In the genomic region with DNA sequence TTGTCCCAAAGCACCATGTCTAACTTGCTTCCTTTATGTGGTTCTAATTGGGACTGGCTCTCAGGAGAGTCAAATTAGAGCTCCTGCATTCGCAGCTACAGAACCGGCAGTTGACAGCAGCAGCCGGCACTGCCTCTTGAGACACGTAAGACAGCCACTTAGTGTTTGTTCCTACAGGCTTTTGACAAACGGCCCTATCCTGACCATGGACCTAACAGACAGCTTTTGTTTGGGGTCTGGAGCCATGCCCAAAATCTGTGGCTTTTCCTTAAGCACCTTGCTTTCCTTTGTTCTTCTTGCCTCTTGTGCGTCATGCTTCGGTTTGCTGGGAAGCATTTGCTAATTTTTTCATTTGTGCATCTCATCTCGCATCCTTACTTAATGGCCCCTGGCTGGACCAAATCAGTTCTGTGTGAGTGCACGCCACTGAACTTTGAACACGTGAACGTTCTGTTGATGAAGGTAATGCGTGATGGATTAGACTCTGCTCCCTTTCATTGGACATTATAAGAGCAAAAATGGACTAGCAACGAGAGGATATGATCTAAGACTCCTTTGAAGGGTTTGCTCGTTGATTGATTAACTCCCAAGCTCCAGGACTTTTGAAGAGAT, we compare ENCODE assay signal across 11 mouse cellular contexts.
DNase-seq lines count a peak whose midpoint lies in the region; ATAC-seq and TF ChIP-seq lines count a peak whose summit lies in the region.
"Had no signal": no experiment of that assay in that cellular context is flagged by ENCODE, and none has a peak within 500 bp of the region (broad histone marks: within the 10 kb centered on the region; RNA-seq: fewer than 3 reads in every experiment).

No protein-coding gene starts in this region.

- no peak for TF ChIP-seq CTCF in lung, postnatal 0 days (IDR thresholded peaks at IDR 0.05)
- TF ChIP-seq CTCF in midbrain, postnatal 0 days (IDR thresholded peaks at IDR 0.05) = no peak

- no peaks in the 10 kb centered on the region for H3K27me3 ChIP-seq in lung, postnatal 0 days (replicated peaks; ENCODE audit: insufficient read depth, low read length)
- H3K27me3 ChIP-seq in forebrain, embryonic 12.5 days = no peaks in the 10 kb centered on the region
- no peaks in the 10 kb centered on the region for H3K27me3 ChIP-seq in kidney, embryonic 16.5 days (ENCODE audit: insufficient read depth, low read length)
- H3K27me3 ChIP-seq in midbrain, postnatal 0 days (ENCODE audit: insufficient read depth, low read length) = no peaks in the 10 kb centered on the region
- H3K27me3 ChIP-seq: heart, embryonic 13.5 days had no signal

- H3K27ac ChIP-seq in lung, postnatal 0 days (ENCODE audit: low read length) = no peak overlapping the region
- H3K27ac ChIP-seq in forebrain, embryonic 12.5 days = no peak overlapping the region
- no peak overlapping the region for H3K27ac ChIP-seq in kidney, embryonic 16.5 days (ENCODE audit: low read length)
- H3K27ac ChIP-seq in midbrain, postnatal 0 days (ENCODE audit: low read depth, low read length) = no peak overlapping the region
- H3K27ac ChIP-seq: heart, embryonic 13.5 days had no signal

- H3K4me3 ChIP-seq in lung, postnatal 0 days (ENCODE audit: low read depth, low read length) = no peak overlapping the region
- H3K4me3 ChIP-seq in forebrain, embryonic 12.5 days (replicated peaks) = no peak overlapping the region
- H3K4me3 ChIP-seq in kidney, embryonic 16.5 days (ENCODE audit: low read length) = no peak overlapping the region
- no peak overlapping the region for H3K4me3 ChIP-seq in midbrain, postnatal 0 days (ENCODE audit: low read depth, low read length)
- H3K4me3 ChIP-seq: heart, embryonic 13.5 days had no signal

- peaks cover 6% of the 10 kb centered on the region; the same call in 1 of the 2 replicates for H3K4me1 ChIP-seq in lung, postnatal 0 days (ENCODE audit: insufficient read depth, low read depth, low read length)
- peaks cover 16% of the 10 kb centered on the region for H3K4me1 ChIP-seq in forebrain, embryonic 12.5 days
- H3K4me1 ChIP-seq in kidney, embryonic 16.5 days (ENCODE audit: insufficient read depth, low read length) = peaks cover 8% of the 10 kb centered on the region; the same call in 1 of the 2 replicates
- no peaks in the 10 kb centered on the region for H3K4me1 ChIP-seq in midbrain, postnatal 0 days (ENCODE audit: insufficient read depth, low read length)

- no peaks in the 10 kb centered on the region for H3K36me3 ChIP-seq in lung, postnatal 0 days (ENCODE audit: insufficient read depth, low read length)
- no peaks in the 10 kb centered on the region for H3K36me3 ChIP-seq in forebrain, embryonic 12.5 days (replicated peaks)
- no peaks in the 10 kb centered on the region for H3K36me3 ChIP-seq in kidney, embryonic 16.5 days (ENCODE audit: insufficient read depth, low read length)
- no peaks in the 10 kb centered on the region for H3K36me3 ChIP-seq in midbrain, postnatal 0 days (ENCODE audit: insufficient read depth, low read length)
- H3K36me3 ChIP-seq: heart, embryonic 13.5 days had no signal

- peak; percentile 38 for DNase-seq in lung, postnatal 0 days (ENCODE audit: low spot score)
- DNase-seq in lung, postnatal 25 days (ENCODE audit: low spot score) = no peak
- peak; percentile 60 for DNase-seq in midbrain, postnatal 0 days (ENCODE audit: low spot score)
- DNase-seq in cerebellum, adult 11-12 months = no peak
- no peak for DNase-seq in layer of hippocampus, adult 9-10 months (ENCODE audit: low spot score)
- DNase-seq in right cerebral cortex, postnatal 14 days = no peak
- DNase-seq: cerebellum, adult 9-10 months; layer of hippocampus, postnatal 36 days had no signal

- no peak for TF ChIP-seq EP300 in lung, postnatal 0 days (IDR thresholded peaks at IDR 0.05)

- no peaks in the 10 kb centered on the region for H3K9me3 ChIP-seq in lung, postnatal 0 days (ENCODE audit: low read length)
- H3K9me3 ChIP-seq in forebrain, embryonic 12.5 days = no peaks in the 10 kb centered on the region
- no peaks in the 10 kb centered on the region for H3K9me3 ChIP-seq in kidney, embryonic 16.5 days (ENCODE audit: low read length)
- H3K9me3 ChIP-seq in midbrain, postnatal 0 days (ENCODE audit: low read length) = no peaks in the 10 kb centered on the region
- H3K9me3 ChIP-seq: heart, embryonic 13.5 days had no signal

- H3K9ac ChIP-seq in lung, postnatal 0 days (replicated peaks; ENCODE audit: low read depth) = no peak overlapping the region
- H3K9ac ChIP-seq in forebrain, embryonic 12.5 days = no peak overlapping the region
- H3K9ac ChIP-seq in kidney, embryonic 16.5 days (replicated peaks; ENCODE audit: low read length) = no peak overlapping the region
- no peak overlapping the region for H3K9ac ChIP-seq in midbrain, postnatal 0 days (replicated peaks; ENCODE audit: low read length, poor library complexity, severe bottlenecking)
- H3K9ac ChIP-seq: heart, embryonic 13.5 days had no signal

- 38% methylated on average over 14 of the region's 14 CpGs for WGBS in lung, postnatal 0 days
- WGBS in forebrain, embryonic 12.5 days = 25% methylated on average over 14 of the region's 14 CpGs
- 46% methylated on average over 14 of the region's 14 CpGs for WGBS in kidney, embryonic 16.5 days
- 34% methylated on average over 14 of the region's 14 CpGs for WGBS in midbrain, postnatal 0 days

- H3K4me2 ChIP-seq in lung, postnatal 0 days (replicated peaks; ENCODE audit: low read depth, low read length) = no peak overlapping the region
- H3K4me2 ChIP-seq in forebrain, embryonic 12.5 days = 0 out of 2 replicates have a peak overlapping the region, but pooled peaks have one; percentile 1
- H3K4me2 ChIP-seq in kidney, embryonic 16.5 days (replicated peaks; ENCODE audit: low read depth, low read length) = 0 out of 2 replicates have a peak overlapping the region, but pooled peaks have one; percentile 1
- no peak overlapping the region for H3K4me2 ChIP-seq in midbrain, postnatal 0 days (ENCODE audit: low read depth, low read length, poor library complexity, severe bottlenecking)
- H3K4me2 ChIP-seq: heart, embryonic 13.5 days had no signal

- peak; percentile 26; the same call in 1 of the 2 replicates for ATAC-seq in lung, postnatal 0 days
- peak; percentile 80; the same call in 1 of the 2 replicates for ATAC-seq in forebrain, embryonic 12.5 days (ENCODE audit: low FRiP score)
- ATAC-seq in kidney, embryonic 16.5 days (ENCODE audit: low FRiP score, low TSS enrichment) = peak; percentile 82; the same call in 1 of the 2 replicates
- ATAC-seq in midbrain, postnatal 0 days (ENCODE audit: low FRiP score) = no peak

Comparison
In these comparisons a context has a peak if more than half of its experiments do, and no peak if none do; other contexts are left out.
1. DNase-seq: peak in lung, postnatal 0 days (single experiment) and midbrain, postnatal 0 days (single experiment); none in lung, postnatal 25 days (single experiment), cerebellum, adult 11-12 months (single experiment), layer of hippocampus, adult 9-10 months (single experiment) and right cerebral cortex, postnatal 14 days (single experiment).
2. H3K4me2 ChIP-seq: peak in forebrain, embryonic 12.5 days (single experiment) and kidney, embryonic 16.5 days (single experiment); none in lung, postnatal 0 days (single experiment) and midbrain, postnatal 0 days (single experiment).